Mouse (Mus musculus): ENCODE results near the gene Gm44965. TPM values are rescaled to one million over a fixed set of nuclear protein-coding genes. Genes with fewer than 3 reads are reported as not detected.
A peak's percentile ranks its signal among the peaks of the same experiment; 100 is the strongest.

Gene Gm44965
- polyA plus RNA-seq, 2 experiments: not detected

GRCm38 (mm10) chr6:48626984-48627383, 33.2 kb downstream of the Gm44965 start:
- H3K9me3 ChIP-seq (ENCODE audit: control insufficient read depth, low read length): no peaks in the 10 kb centered on the region
- TF ChIP-seq CTCF (IDR thresholded peaks at IDR 0.05; ENCODE audit: low read depth) (peak; percentile 15; the same call in 1 of the 2 replicates), EP300 (IDR thresholded peaks at IDR 0.05; ENCODE audit: low read depth) (no peak)
- DNase-seq (ENCODE audit: low read depth in 3 of 3, low spot score in 3 of 3): no peak
- under 1% methylated on average over 32 of the region's 32 CpGs for WGBS (ENCODE audit: insufficient replicate concordance)
- H3K9ac ChIP-seq (replicated peaks): no peak overlapping the region
- H3K36me3 ChIP-seq (replicated peaks; ENCODE audit: control insufficient read depth, insufficient read depth, low read depth): no peaks in the 10 kb centered on the region
- H3K4me2 ChIP-seq (ENCODE audit: low read depth): peak overlapping the region; percentile 64
- no peak for ATAC-seq (ENCODE audit: insufficient read depth)
- H3K27ac ChIP-seq: no peak overlapping the region
- peaks cover 10% of the 10 kb centered on the region for H3K27me3 ChIP-seq (ENCODE audit: control insufficient read depth, insufficient read depth, low read length)
- H3K4me1 ChIP-seq (replicated peaks; ENCODE audit: control insufficient read depth in 2 of 2, insufficient read depth in 2 of 2, low read length in 1 of 2): no peaks in the 10 kb centered on the region
- H3K4me3 ChIP-seq (ENCODE audit: insufficient read depth in 1 of 2, low read depth in 2 of 2, low read length in 2 of 2): peak overlapping the region; percentile 32 to 44

GRCm38 (mm10) chr6:48627511-48627924, 33.8 kb downstream of the Gm44965 start:
- Histone ChIP-seq H3K36me3 (replicated peaks; ENCODE audit: control insufficient read depth, insufficient read depth, low read depth) (no peaks in the 10 kb centered on the region), H3K4me1 (replicated peaks; ENCODE audit: control insufficient read depth in 2 of 2, insufficient read depth in 2 of 2, low read length in 1 of 2) (no peaks in the 10 kb centered on the region), H3K4me3 (ENCODE audit: insufficient read depth in 1 of 2, low read depth in 2 of 2, low read length in 2 of 2) (peak overlapping the region in 1 of 2 experiments; percentile 32; a peak in 2 of 4 replicates), H3K4me2 (ENCODE audit: low read depth) (peak overlapping the region; percentile 64), H3K27ac (no peak overlapping the region), H3K27me3 (ENCODE audit: control insufficient read depth, insufficient read depth, low read length) (peaks cover 10% of the 10 kb centered on the region), H3K9ac (replicated peaks) (no peak overlapping the region), H3K9me3 (ENCODE audit: control insufficient read depth, low read length) (no peaks in the 10 kb centered on the region)
- DNase-seq (ENCODE audit: low read depth in 3 of 3, low spot score in 3 of 3): no peak
- WGBS (ENCODE audit: insufficient replicate concordance): 4% methylated on average over 7 of the region's 7 CpGs
- no peak for ATAC-seq (ENCODE audit: insufficient read depth)
- TF ChIP-seq EP300 (IDR thresholded peaks at IDR 0.05; ENCODE audit: low read depth) (no peak), CTCF (IDR thresholded peaks at IDR 0.05; ENCODE audit: low read depth) (no peak)

- H3K4me1 ChIP-seq (replicated peaks; ENCODE audit: control insufficient read depth in 2 of 2, insufficient read depth in 2 of 2, low read length in 1 of 2): no peaks in the 10 kb centered on the region
- H3K27ac ChIP-seq: no peak overlapping the region
- no peak overlapping the region for H3K4me2 ChIP-seq (ENCODE audit: low read depth)
- no peak overlapping the region for H3K9ac ChIP-seq (replicated peaks)
- 52% methylated on average over 3 of the region's 3 CpGs for WGBS (ENCODE audit: insufficient replicate concordance)
- no peaks in the 10 kb centered on the region for H3K9me3 ChIP-seq (ENCODE audit: control insufficient read depth, low read length)
- DNase-seq (ENCODE audit: low read depth in 3 of 3, low spot score in 3 of 3): no peak
- no peaks in the 10 kb centered on the region for H3K36me3 ChIP-seq (replicated peaks; ENCODE audit: control insufficient read depth, insufficient read depth, low read depth)
- no peak overlapping the region for H3K4me3 ChIP-seq (ENCODE audit: insufficient read depth in 1 of 2, low read depth in 2 of 2, low read length in 2 of 2)
- ATAC-seq (ENCODE audit: insufficient read depth): no peak
- peaks cover 10% of the 10 kb centered on the region for H3K27me3 ChIP-seq (ENCODE audit: control insufficient read depth, insufficient read depth, low read length)
- TF ChIP-seq CTCF (IDR thresholded peaks at IDR 0.05; ENCODE audit: low read depth): no peak
- TF ChIP-seq EP300 (IDR thresholded peaks at IDR 0.05; ENCODE audit: low read depth): no peak
These were observed 34.6 kb downstream of the Gm44965 start for GRCm38 (mm10) chr6:48628377-48628776.

- Histone ChIP-seq H3K27ac (no peak overlapping the region), H3K9me3 (ENCODE audit: control insufficient read depth, low read length) (no peaks in the 10 kb centered on the region), H3K4me2 (ENCODE audit: low read depth) (peak overlapping the region; percentile 55), H3K27me3 (ENCODE audit: control insufficient read depth, insufficient read depth, low read length) (peaks cover 10% of the 10 kb centered on the region), H3K9ac (replicated peaks) (no peak overlapping the region), H3K4me1 (replicated peaks; ENCODE audit: control insufficient read depth in 2 of 2, insufficient read depth in 2 of 2, low read length in 1 of 2) (no peaks in the 10 kb centered on the region), H3K36me3 (replicated peaks; ENCODE audit: control insufficient read depth, insufficient read depth, low read depth) (no peaks in the 10 kb centered on the region), H3K4me3 (ENCODE audit: insufficient read depth in 1 of 2, low read depth in 2 of 2, low read length in 2 of 2) (peak overlapping the region in 1 of 2 experiments; percentile 34; a peak in 3 of 4 replicates)
- 11% methylated on average over 54 of the region's 54 CpGs for WGBS (ENCODE audit: insufficient replicate concordance)
- DNase-seq (ENCODE audit: low read depth in 3 of 3, low spot score in 3 of 3) (no peak), ATAC-seq (ENCODE audit: insufficient read depth) (no peak)
- no peak for TF ChIP-seq CTCF (IDR thresholded peaks at IDR 0.05; ENCODE audit: low read depth)
- TF ChIP-seq EP300 (IDR thresholded peaks at IDR 0.05; ENCODE audit: low read depth): no peak
These were observed 35.3 kb downstream of the Gm44965 start for GRCm38 (mm10) chr6:48628808-48629660.

- Histone ChIP-seq H3K4me1 (replicated peaks; ENCODE audit: control insufficient read depth in 2 of 2, insufficient read depth in 2 of 2, low read length in 1 of 2) (peaks cover 0 to under 1% of the 10 kb centered on the region in 2 experiments; a peak in 1 of 4 replicates), H3K4me3 (ENCODE audit: insufficient read depth in 1 of 2, low read depth in 2 of 2, low read length in 2 of 2) (peak overlapping the region in 1 of 2 experiments; percentile 34; a peak in 3 of 4 replicates), H3K36me3 (replicated peaks; ENCODE audit: control insufficient read depth, insufficient read depth, low read depth) (no peaks in the 10 kb centered on the region), H3K27me3 (ENCODE audit: control insufficient read depth, insufficient read depth, low read length) (peaks cover 10% of the 10 kb centered on the region), H3K9ac (replicated peaks) (no peak overlapping the region), H3K9me3 (ENCODE audit: control insufficient read depth, low read length) (no peaks in the 10 kb centered on the region), H3K27ac (no peak overlapping the region), H3K4me2 (ENCODE audit: low read depth) (peak overlapping the region; percentile 55)
- DNase-seq (ENCODE audit: low read depth in 3 of 3, low spot score in 3 of 3): no peak
- 24% methylated on average over 13 of the region's 13 CpGs for WGBS (ENCODE audit: insufficient replicate concordance)
- no peak for TF ChIP-seq CTCF (IDR thresholded peaks at IDR 0.05; ENCODE audit: low read depth)
- no peak for ATAC-seq (ENCODE audit: insufficient read depth)
These were observed 35.9 kb downstream of the Gm44965 start for GRCm38 (mm10) chr6:48629661-48630034.
